Mouse (Mus musculus): Measurements from ENCODE around the gene Qpctl. TPM values are rescaled to one million over a fixed set of nuclear protein-coding genes. Genes with fewer than 3 reads are reported as not detected.

Gene Qpctl
- polyA plus RNA-seq, 1 experiment from 2014 or later = 4.1 TPM

DNA sequence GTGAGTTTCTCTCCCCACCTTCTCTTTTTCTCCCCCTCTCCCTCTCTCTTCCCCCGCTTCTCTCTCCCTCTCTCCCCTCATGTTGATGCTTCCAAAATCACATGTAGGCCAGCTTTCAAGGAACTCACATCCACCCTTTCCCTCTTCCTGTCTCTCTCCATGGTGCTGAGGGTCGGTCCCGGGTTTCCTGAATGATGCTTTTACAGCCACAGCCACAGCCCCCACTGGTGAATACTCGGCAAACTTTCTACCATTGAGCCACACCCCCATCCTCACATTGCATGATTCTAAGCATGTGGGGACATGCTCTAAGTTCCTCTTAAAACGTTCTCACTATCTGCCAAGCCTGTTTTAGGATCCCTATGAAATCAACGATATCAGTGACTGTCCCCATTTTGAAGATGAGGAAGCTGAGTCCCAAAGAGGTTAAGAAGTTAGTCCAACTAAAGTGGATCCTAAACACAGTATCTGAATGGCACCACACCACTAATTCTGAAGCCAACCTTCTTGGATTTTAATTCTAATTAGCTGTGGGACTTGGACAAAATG is 1.5 kb downstream of the Qpctl start:
- Histone ChIP-seq H3K27me3 (0 out of 2 replicates have a peak, but pooled peaks cover 9% of the 10 kb centered on the region), H3K9me3 (replicated peaks) (no peaks in the 10 kb centered on the region), H3K4me1 (replicated peaks) (peaks cover 30% of the 10 kb centered on the region), H3K27ac (replicated peaks) (no peak overlapping the region), H3K36me3 (replicated peaks) (peaks cover 13% of the 10 kb centered on the region), H3K9ac (no peak overlapping the region), H3K4me3 (replicated peaks) (peak overlapping the region; percentile 64; the same call in 1 of the 2 replicates), H3K4me2 (peak overlapping the region; percentile 97; the same call in 1 of the 2 replicates)
- WGBS (ENCODE audit: insufficient replicate concordance) = 30% methylated on average over 6 of the region's 6 CpGs
- ATAC-seq (ENCODE audit: insufficient read depth) = no peak

DNA sequence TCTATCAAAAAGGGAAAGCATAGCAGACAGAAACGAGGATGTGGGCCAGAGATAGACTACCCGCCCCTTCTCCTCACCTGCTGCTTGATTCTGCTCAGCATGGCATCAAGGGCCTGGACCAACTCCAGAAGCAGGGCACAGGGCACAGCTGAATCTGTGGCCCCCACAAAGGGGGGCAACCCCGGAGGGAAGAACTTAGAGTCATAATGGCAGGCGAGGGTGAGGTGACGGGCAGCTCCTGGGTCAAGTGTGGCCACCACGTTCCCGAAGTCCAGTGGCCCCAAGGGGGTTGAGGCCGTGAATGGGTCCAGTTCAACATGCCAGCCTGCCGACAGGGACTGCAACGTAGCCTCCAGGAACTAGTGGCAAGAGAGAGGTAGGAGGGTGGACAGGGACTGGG is 2.3 kb downstream of the Qpctl start:
- 0 out of 2 replicates have a peak, but pooled peaks cover 9% of the 10 kb centered on the region for H3K27me3 ChIP-seq
- 79% methylated on average over 10 of the region's 10 CpGs for WGBS (ENCODE audit: insufficient replicate concordance)
- ATAC-seq (ENCODE audit: insufficient read depth) = no peak
- no peak overlapping the region for H3K27ac ChIP-seq (replicated peaks)
- H3K9ac ChIP-seq = no peak overlapping the region
- H3K4me3 ChIP-seq (replicated peaks) = no peak overlapping the region
- no peaks in the 10 kb centered on the region for H3K9me3 ChIP-seq (replicated peaks)
- H3K4me1 ChIP-seq (replicated peaks) = peaks cover 30% of the 10 kb centered on the region
- no peak overlapping the region for H3K4me2 ChIP-seq
- peaks cover 6% of the 10 kb centered on the region for H3K36me3 ChIP-seq (replicated peaks)

DNA sequence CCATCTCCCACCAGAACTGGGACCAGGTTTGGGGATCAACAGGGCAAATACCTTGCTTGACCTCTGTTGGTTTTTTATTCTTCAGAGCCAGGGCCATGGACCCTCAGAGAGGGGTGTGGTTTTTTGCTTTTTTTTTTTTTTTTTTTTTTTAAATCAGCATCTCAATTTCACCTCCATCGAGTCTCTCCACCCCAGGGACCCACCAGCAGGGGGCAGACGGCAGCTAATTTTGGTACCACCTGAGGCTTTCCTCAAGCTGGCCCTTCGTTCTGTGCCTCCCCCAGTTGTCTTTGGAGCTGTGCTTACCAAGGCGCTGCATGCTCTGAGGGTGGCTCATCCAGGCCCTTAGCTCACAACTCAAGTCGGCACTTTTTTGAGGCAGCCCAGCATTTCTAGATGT is 11.7 kb downstream of the Qpctl start:
- Histone ChIP-seq H3K4me3 (replicated peaks) (no peak overlapping the region), H3K9me3 (replicated peaks) (no peaks in the 10 kb centered on the region), H3K27me3 (no peaks in the 10 kb centered on the region), H3K9ac (no peak overlapping the region), H3K4me2 (no peak overlapping the region), H3K27ac (replicated peaks) (no peak overlapping the region), H3K4me1 (replicated peaks) (no peaks in the 10 kb centered on the region), H3K36me3 (replicated peaks) (peaks cover 58% of the 10 kb centered on the region)
- WGBS (ENCODE audit: insufficient replicate concordance) = 53% methylated on average over 5 of the region's 5 CpGs
- ATAC-seq (ENCODE audit: insufficient read depth) = no peak

DNA sequence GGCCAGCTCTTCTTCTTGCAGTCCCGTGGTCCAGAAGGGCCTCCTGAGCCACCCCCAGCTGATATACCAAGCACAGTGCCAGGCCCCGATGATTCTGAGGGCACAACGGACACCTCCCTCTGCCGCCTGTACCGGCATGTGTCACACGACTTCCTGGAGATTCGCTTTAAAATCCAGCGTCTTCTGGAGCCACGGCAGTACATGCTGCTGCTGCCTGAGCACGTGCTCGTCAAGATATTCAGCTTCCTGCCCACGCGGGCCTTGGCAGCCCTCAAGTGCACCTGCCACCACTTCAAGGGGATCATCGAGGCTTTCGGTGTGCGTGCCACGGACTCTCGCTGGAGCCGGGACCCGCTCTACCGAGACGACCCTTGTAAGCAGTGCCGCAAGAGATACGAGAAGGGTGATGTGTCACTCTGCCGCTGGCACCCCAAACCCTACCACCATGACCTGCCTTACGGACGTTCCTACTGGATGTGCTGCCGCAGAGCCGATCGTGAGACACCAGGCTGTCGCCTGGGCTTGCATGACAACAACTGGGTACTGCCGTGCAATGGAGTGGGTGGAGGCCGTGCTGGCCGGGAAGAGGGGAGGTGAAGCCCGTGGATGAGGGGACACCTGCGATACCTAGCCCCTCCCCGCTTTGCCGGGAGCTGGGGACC is 12.3 kb downstream of the Qpctl start:
- Histone ChIP-seq H3K27me3 (no peaks in the 10 kb centered on the region), H3K4me2 (no peak overlapping the region), H3K9me3 (replicated peaks) (no peaks in the 10 kb centered on the region), H3K4me1 (replicated peaks) (peaks cover 3% of the 10 kb centered on the region), H3K4me3 (replicated peaks) (no peak overlapping the region), H3K9ac (no peak overlapping the region), H3K36me3 (replicated peaks) (peaks cover 58% of the 10 kb centered on the region), H3K27ac (replicated peaks) (no peak overlapping the region)
- 86% methylated on average over 38 of the region's 38 CpGs for WGBS (ENCODE audit: insufficient replicate concordance)
- ATAC-seq (ENCODE audit: insufficient read depth) = no peak

DNA sequence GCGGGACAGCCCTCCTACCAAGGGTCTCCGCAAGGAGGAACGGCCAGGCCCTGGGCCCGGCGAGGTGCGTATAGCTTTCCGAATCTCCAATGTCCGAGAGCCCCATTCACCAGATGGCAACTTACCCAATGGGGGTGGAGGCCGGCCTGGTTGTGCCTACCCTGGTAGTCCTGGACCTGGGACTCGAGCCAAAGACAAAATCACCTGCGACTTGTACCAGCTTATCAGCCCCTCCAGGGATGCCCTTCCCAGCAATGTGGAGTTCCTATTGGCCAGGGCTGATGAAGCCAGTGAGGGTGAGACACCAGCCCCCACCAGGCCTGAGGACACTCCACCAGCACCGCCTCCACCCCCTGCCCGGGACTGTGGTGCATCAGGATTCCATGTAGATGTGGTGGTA is 12.9 kb downstream of the Qpctl start:
- no peaks in the 10 kb centered on the region for H3K9me3 ChIP-seq (replicated peaks)
- 87% methylated on average over 13 of the region's 13 CpGs for WGBS (ENCODE audit: insufficient replicate concordance)
- H3K9ac ChIP-seq = no peak overlapping the region
- no peak for ATAC-seq (ENCODE audit: insufficient read depth)
- H3K36me3 ChIP-seq (replicated peaks) = peaks cover 58% of the 10 kb centered on the region
- H3K27ac ChIP-seq (replicated peaks) = no peak overlapping the region
- no peaks in the 10 kb centered on the region for H3K27me3 ChIP-seq
- no peak overlapping the region for H3K4me2 ChIP-seq
- peaks cover 9% of the 10 kb centered on the region for H3K4me1 ChIP-seq (replicated peaks)
- no peak overlapping the region for H3K4me3 ChIP-seq (replicated peaks)

DNA sequence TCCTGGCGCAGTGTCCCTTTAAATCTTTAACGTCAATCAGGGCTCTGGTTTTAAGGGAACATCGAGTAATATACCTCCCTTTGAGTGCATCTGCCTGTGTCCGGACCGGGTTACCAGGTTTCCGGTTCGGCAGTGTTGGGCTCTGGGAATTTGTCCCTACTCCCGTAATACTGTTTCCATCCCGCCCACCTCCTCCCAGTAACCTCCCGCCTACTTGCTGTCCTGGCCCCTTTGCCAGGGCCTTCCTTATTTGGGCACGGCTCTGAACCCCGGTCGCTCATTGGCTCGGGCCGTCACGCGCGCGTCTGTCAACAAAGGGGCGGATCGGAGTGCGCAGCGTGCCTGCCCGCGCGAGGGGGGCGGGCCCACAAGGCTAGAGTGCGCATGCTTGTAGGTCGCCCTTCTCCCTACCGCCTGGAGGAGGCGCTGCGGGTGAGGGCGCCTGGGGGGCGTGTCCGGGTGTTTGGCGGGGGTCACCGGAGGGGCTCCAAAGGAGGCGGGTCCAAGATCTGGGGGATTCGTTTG is 17.7 kb downstream of the Qpctl start:
- under 1% methylated on average over 39 of the region's 39 CpGs for WGBS (ENCODE audit: insufficient replicate concordance)
- peak overlapping the region; percentile 52 for H3K4me3 ChIP-seq (replicated peaks)
- H3K4me1 ChIP-seq (replicated peaks) = peaks cover 16% of the 10 kb centered on the region
- H3K9ac ChIP-seq = peak overlapping the region; percentile 17
- ATAC-seq (ENCODE audit: insufficient read depth) = peak; percentile 96
- no peaks in the 10 kb centered on the region for H3K9me3 ChIP-seq (replicated peaks)
- H3K27me3 ChIP-seq = no peaks in the 10 kb centered on the region
- peak overlapping the region; percentile 78 for H3K4me2 ChIP-seq
- H3K27ac ChIP-seq (replicated peaks) = peak overlapping the region; percentile 51
- peaks cover 26% of the 10 kb centered on the region for H3K36me3 ChIP-seq (replicated peaks)

DNA sequence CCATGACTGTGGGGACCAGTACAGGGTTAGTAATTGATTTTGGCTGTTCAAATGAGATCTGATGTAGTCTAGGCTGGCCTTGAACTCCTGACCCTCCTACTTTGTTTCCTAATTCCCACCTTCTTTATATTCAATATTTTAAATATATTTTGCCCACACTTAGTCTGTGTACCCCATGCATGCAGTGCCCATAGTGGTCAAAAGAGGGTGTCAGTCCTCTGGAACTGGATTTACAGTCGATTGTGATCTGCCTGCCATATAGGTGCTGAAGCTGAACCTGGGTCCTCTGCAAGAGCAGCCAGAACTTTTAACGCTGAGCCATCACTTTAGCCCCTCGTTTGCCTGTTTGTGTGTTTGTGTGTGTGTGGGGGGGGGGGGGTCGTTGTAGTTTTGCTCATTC is 18.4 kb downstream of the Qpctl start:
- Histone ChIP-seq H3K4me2 (peak overlapping the region; percentile 78), H3K9me3 (replicated peaks) (no peaks in the 10 kb centered on the region), H3K9ac (no peak overlapping the region), H3K4me3 (replicated peaks) (no peak overlapping the region), H3K4me1 (replicated peaks) (peaks cover 16% of the 10 kb centered on the region), H3K27me3 (no peaks in the 10 kb centered on the region), H3K36me3 (replicated peaks) (peaks cover 19% of the 10 kb centered on the region), H3K27ac (replicated peaks) (peak overlapping the region; percentile 51; the same call in 1 of the 2 replicates)
- no peak for ATAC-seq (ENCODE audit: insufficient read depth)
- WGBS (ENCODE audit: insufficient replicate concordance) = 36% methylated on average over 4 of the region's 4 CpGs

DNA sequence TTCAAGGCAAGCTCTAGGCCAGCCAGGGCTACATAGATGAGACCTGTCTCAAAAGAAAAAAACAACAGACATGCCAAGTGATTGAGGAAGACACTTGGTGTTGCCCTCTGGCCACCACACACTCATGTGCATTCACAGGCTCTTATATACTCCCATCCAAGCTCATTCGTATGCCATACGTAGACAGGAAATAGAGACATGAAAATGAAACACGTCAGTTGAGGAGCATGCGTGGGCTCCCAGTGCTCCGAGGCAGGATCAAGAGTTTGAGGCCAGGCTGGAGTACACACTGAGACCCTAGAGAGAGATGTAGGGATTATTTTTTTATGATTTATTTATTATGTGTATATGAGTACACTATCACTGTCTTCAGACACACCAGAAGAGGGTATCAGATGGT is 19.7 kb downstream of the Qpctl start:
- 83% methylated on average over 5 of the region's 5 CpGs for WGBS (ENCODE audit: insufficient replicate concordance)
- no peak overlapping the region for H3K9ac ChIP-seq
- H3K27me3 ChIP-seq = no peaks in the 10 kb centered on the region
- H3K4me2 ChIP-seq = no peak overlapping the region
- H3K36me3 ChIP-seq (replicated peaks) = peaks cover 8% of the 10 kb centered on the region; the same call in 1 of the 2 replicates
- ATAC-seq (ENCODE audit: insufficient read depth) = no peak
- H3K4me3 ChIP-seq (replicated peaks) = no peak overlapping the region
- peaks cover 16% of the 10 kb centered on the region for H3K4me1 ChIP-seq (replicated peaks)
- no peaks in the 10 kb centered on the region for H3K9me3 ChIP-seq (replicated peaks)
- no peak overlapping the region for H3K27ac ChIP-seq (replicated peaks)

DNA sequence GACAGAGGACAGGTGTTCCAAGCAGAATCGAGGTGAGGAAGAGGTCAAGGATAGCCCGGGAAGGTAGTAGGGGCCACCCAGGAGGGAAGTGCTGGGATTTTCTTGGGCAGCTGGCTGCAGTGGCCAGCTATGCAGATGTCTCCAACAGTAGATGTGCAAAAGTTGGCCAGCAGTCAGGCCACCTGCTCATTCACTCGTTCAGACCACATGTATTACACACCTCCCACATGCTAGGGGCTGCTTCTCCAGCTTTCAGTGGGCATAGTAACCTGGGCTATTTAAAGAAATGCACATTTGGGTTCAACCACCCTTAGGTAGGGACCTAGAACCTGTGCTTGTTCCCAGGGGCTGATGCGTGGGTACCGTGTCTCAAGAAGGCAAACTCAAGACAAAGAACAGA is 21.3 kb downstream of the Qpctl start:
- no peak for ATAC-seq (ENCODE audit: insufficient read depth)
- WGBS (ENCODE audit: insufficient replicate concordance) = 81% methylated on average over 5 of the region's 5 CpGs
- no peak overlapping the region for H3K27ac ChIP-seq (replicated peaks)

DNA sequence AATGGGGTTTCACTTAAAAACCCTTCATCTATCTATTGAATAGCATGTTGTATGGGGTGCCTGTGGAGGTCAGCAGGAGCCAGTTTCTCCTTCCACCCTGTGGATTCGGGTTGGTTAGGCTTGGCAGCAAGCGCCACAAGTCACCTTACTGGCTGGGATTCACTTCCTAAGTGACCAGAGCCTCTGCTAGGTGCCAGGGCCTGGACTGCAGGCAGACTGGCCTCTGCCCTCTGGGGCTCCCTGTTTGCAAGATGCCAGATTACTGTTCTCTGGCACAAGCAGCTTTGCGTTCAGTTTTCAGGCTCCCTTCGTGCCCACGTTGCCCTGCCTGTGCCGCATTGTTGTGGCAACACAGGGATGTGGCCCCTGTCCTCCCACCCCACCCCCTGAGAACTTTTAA is 24.4 kb downstream of the Qpctl start:
- 0 out of 2 replicates have a peak, but pooled peaks cover 3% of the 10 kb centered on the region for H3K36me3 ChIP-seq (replicated peaks)
- H3K9ac ChIP-seq = no peak overlapping the region
- peaks cover 17% of the 10 kb centered on the region for H3K4me1 ChIP-seq (replicated peaks)
- no peak for ATAC-seq (ENCODE audit: insufficient read depth)
- no peak overlapping the region for H3K27ac ChIP-seq (replicated peaks)
- WGBS (ENCODE audit: insufficient replicate concordance) = 81% methylated on average over 6 of the region's 6 CpGs
- no peak overlapping the region for H3K4me3 ChIP-seq (replicated peaks)
- H3K9me3 ChIP-seq (replicated peaks) = no peaks in the 10 kb centered on the region
- H3K27me3 ChIP-seq = no peaks in the 10 kb centered on the region
- H3K4me2 ChIP-seq = no peak overlapping the region

More for the DNA sequence above, 21.3 kb downstream of the Qpctl start:
- Histone ChIP-seq H3K9ac (no peak overlapping the region), H3K4me2 (no peak overlapping the region), H3K4me3 (replicated peaks) (no peak overlapping the region), H3K36me3 (replicated peaks) (0 out of 2 replicates have a peak, but pooled peaks cover 3% of the 10 kb centered on the region), H3K4me1 (replicated peaks) (peaks cover 16% of the 10 kb centered on the region), H3K27me3 (no peaks in the 10 kb centered on the region), H3K9me3 (replicated peaks) (no peaks in the 10 kb centered on the region)

DNA sequence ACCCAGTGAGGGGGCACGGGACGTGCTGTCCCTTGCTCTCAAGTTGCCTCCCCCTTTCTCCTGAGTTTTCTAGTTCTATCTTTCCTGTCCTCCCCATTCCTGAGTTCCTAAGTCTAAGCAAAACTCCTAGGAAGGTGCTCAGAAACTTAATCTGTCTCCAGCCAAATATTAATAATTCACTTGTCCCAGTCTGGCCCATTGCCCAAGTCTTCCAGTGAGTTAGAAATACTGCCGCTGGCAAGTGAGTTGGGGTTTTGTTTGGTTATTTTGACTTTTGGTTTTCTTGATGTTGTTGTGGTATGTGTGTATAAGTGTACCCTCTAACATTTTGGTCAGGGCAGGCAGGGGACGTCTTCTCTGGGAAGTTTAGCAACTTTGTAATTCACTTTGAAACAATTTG is 27.4 kb downstream of the Qpctl start:
- Histone ChIP-seq H3K4me2 (no peak overlapping the region), H3K9ac (no peak overlapping the region), H3K4me3 (replicated peaks) (no peak overlapping the region), H3K36me3 (replicated peaks) (no peaks in the 10 kb centered on the region), H3K27ac (replicated peaks) (no peak overlapping the region), H3K27me3 (peaks cover 16% of the 10 kb centered on the region), H3K4me1 (replicated peaks) (peaks cover 25% of the 10 kb centered on the region), H3K9me3 (replicated peaks) (no peaks in the 10 kb centered on the region; the same call in 1 of the 2 replicates)
- 77% methylated on average over 4 of the region's 4 CpGs for WGBS (ENCODE audit: insufficient replicate concordance)
- no peak for ATAC-seq (ENCODE audit: insufficient read depth)
